Mouse (Mus musculus): ENCODE measurements around the gene Dph7. TPM values are rescaled to one million over a fixed set of nuclear protein-coding genes. Genes with fewer than 3 reads are reported as not detected.

Dph7 gene
- polyA plus RNA-seq, 1 experiment from 2014 or later, result 11.7 TPM

- peak within 1 kb of the TSS; percentile 98 for H3K4me2 ChIP-seq
- peak within 1 kb of the TSS; percentile 95 for H3K27ac ChIP-seq
- WGBS (ENCODE audit: insufficient replicate concordance), result under 1% methylated on average over 64 of the region's 64 CpGs
- peak; percentile 96 for DNase-seq
- no peaks in the 10 kb centered on the region for H3K9me3 ChIP-seq (replicated peaks)
- peaks cover 33% of the 10 kb centered on the region for H3K36me3 ChIP-seq
- peak; percentile 94 for ATAC-seq (ENCODE audit: low read depth)
- H3K4me3 ChIP-seq (replicated peaks), result peak within 1 kb of the TSS; percentile 88
- peaks cover 43% of the 10 kb centered on the region for H3K4me1 ChIP-seq (replicated peaks)
- peak within 1 kb of the TSS; percentile 89 for H3K9ac ChIP-seq
- H3K27me3 ChIP-seq, result no peaks in the 10 kb centered on the region
Observed at GRCm38 (mm10) chr2:24974906-24975703, 12.9 kb downstream of the Dph7 start, which contains the start of gene Mrpl41. Gene Mrpl41 (minus strand): TSS chr2:24975098.

DNA sequence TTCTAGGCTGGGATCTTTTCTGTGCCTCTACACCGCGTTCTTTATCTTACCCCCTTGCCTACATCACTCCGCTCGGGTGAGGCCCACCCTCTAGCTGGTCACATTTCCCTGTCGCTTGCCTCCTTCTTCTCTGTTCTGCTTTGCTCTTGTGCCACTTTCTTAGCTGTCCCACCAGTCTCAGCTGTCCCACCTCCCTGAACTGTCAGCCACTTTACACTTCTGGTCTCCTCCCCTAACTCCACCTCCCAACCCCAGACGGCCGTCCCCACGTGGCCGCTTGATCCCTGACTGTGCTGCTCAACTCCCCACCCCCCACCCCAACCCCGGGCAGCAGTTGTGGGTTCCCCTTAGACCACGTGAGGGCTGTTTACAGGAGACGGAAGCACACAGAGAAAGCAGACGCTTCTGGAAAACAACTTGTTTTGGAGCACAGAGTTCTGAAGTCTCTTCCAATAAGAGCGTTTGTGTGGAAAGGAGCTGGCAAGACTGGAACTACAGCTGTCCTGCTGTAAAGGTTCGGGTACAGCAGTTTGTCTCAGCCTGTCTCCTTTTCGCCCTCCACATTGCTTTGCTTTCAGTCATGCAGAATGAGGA, 13.6 kb downstream of the Dph7 start, which contains the start of gene Pnpla7:
Gene Pnpla7 (plus strand): TSS at position 330 of the 594 bp plus-strand sequence.
- Histone ChIP-seq H3K9ac (peak within 1 kb of the TSS; percentile 89), H3K4me1 (replicated peaks) (peaks cover 43% of the 10 kb centered on the region), H3K4me3 (replicated peaks) (peak within 1 kb of the TSS; percentile 88), H3K36me3 (peaks cover 33% of the 10 kb centered on the region), H3K4me2 (peak within 1 kb of the TSS; percentile 98), H3K27me3 (no peaks in the 10 kb centered on the region), H3K27ac (peak within 1 kb of the TSS; percentile 95), H3K9me3 (replicated peaks) (no peaks in the 10 kb centered on the region)
- 0% methylated on average over 16 of the region's 16 CpGs for WGBS (ENCODE audit: insufficient replicate concordance)
- DNase-seq (peak; percentile 81), ATAC-seq (ENCODE audit: low read depth) (peak; percentile 64)

DNA sequence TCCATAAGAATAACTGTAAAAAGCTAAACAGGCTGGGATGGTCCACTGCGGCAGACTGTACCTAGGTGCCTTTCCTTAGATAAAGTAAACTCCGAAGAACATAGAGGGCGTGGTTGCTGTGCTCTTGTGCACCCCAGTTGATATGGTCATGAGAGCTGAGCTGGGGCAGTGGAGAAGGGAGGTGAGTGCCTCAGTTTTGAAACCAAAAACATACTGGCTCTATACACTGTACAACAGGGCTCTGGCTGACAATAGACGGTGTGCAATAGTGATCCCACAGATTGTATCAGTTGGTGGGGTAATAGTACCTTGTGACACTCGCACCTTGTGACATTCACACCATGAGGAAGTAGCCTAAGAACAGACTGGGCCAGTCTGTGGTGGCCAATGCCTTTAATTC, 14.8 kb downstream of the Dph7 start:
- Histone ChIP-seq H3K36me3 (peaks cover 33% of the 10 kb centered on the region), H3K27me3 (no peaks in the 10 kb centered on the region), H3K27ac (peak overlapping the region; percentile 95), H3K4me3 (replicated peaks) (peak overlapping the region; percentile 88), H3K4me2 (peak overlapping the region; percentile 98), H3K9ac (peak overlapping the region; percentile 83), H3K9me3 (replicated peaks) (no peaks in the 10 kb centered on the region), H3K4me1 (replicated peaks) (peaks cover 43% of the 10 kb centered on the region)
- DNase-seq (peak; percentile 67), ATAC-seq (ENCODE audit: low read depth) (peak; percentile 63)
- WGBS (ENCODE audit: insufficient replicate concordance), result 18% methylated on average over 5 of the region's 5 CpGs

- Histone ChIP-seq H3K9ac (no peak overlapping the region), H3K9me3 (replicated peaks) (no peaks in the 10 kb centered on the region), H3K36me3 (peaks cover 73% of the 10 kb centered on the region), H3K4me3 (replicated peaks) (no peak overlapping the region), H3K4me1 (replicated peaks) (no peaks in the 10 kb centered on the region), H3K27me3 (no peaks in the 10 kb centered on the region), H3K4me2 (no peak overlapping the region), H3K27ac (no peak overlapping the region)
- no peak for DNase-seq
- WGBS (ENCODE audit: insufficient replicate concordance), result 76% methylated on average over 2 of the region's 2 CpGs
- no peak for ATAC-seq (ENCODE audit: low read depth)
Observed at GRCm38 (mm10) chr2:24987762-24988161, 25.6 kb downstream of the Dph7 start.

DNA sequence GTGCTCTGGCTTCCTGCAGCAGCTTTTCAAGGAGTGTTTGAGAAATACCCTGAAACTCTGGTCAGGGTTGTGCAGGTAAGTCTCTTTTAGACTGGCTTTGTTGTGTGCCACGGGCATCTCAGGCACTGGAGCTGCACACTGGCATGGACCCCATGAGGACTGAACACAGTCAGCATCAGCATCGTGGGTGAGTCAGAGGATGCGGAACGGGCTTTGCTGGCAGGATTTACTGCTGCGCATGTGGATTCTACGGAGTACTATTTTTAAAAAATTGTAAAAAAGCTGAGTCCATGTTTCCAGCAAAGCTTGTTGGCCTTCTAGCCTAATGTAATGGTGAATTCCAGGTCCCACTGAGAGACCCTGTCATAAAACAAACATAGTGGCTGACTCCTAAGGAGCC, 33.1 kb downstream of the Dph7 start:
- Histone ChIP-seq H3K4me2 (no peak overlapping the region), H3K9ac (no peak overlapping the region), H3K4me3 (replicated peaks) (no peak overlapping the region), H3K4me1 (replicated peaks) (no peaks in the 10 kb centered on the region), H3K27ac (no peak overlapping the region), H3K36me3 (peaks cover 50% of the 10 kb centered on the region), H3K9me3 (replicated peaks) (no peaks in the 10 kb centered on the region), H3K27me3 (no peaks in the 10 kb centered on the region)
- 86% methylated on average over 6 of the region's 6 CpGs for WGBS (ENCODE audit: insufficient replicate concordance)
- DNase-seq (no peak), ATAC-seq (ENCODE audit: low read depth) (no peak)

- 85% methylated on average over 2 of the region's 2 CpGs for WGBS (ENCODE audit: insufficient replicate concordance)
- H3K9me3 ChIP-seq (replicated peaks), result no peaks in the 10 kb centered on the region
- no peak overlapping the region for H3K9ac ChIP-seq
- no peak overlapping the region for H3K27ac ChIP-seq
- H3K36me3 ChIP-seq, result peaks cover 40% of the 10 kb centered on the region
- DNase-seq (no peak), ATAC-seq (ENCODE audit: low read depth) (no peak)
- no peaks in the 10 kb centered on the region for H3K27me3 ChIP-seq
- H3K4me3 ChIP-seq (replicated peaks), result no peak overlapping the region
- no peak overlapping the region for H3K4me2 ChIP-seq
- no peaks in the 10 kb centered on the region for H3K4me1 ChIP-seq (replicated peaks)
Observed at GRCm38 (mm10) chr2:24996471-24996870, 34.3 kb downstream of the Dph7 start.

GRCm38 (mm10) chr2:25000544-25001235, 38.5 kb downstream of the Dph7 start:
- 84% methylated on average over 3 of the region's 3 CpGs for WGBS (ENCODE audit: insufficient replicate concordance)
- Histone ChIP-seq H3K27me3 (no peaks in the 10 kb centered on the region), H3K4me1 (replicated peaks) (no peaks in the 10 kb centered on the region), H3K27ac (no peak overlapping the region), H3K4me3 (replicated peaks) (no peak overlapping the region), H3K9ac (no peak overlapping the region), H3K9me3 (replicated peaks) (no peaks in the 10 kb centered on the region), H3K36me3 (peaks cover 55% of the 10 kb centered on the region), H3K4me2 (no peak overlapping the region)
- ATAC-seq (ENCODE audit: low read depth) (no peak), DNase-seq (no peak)

DNA sequence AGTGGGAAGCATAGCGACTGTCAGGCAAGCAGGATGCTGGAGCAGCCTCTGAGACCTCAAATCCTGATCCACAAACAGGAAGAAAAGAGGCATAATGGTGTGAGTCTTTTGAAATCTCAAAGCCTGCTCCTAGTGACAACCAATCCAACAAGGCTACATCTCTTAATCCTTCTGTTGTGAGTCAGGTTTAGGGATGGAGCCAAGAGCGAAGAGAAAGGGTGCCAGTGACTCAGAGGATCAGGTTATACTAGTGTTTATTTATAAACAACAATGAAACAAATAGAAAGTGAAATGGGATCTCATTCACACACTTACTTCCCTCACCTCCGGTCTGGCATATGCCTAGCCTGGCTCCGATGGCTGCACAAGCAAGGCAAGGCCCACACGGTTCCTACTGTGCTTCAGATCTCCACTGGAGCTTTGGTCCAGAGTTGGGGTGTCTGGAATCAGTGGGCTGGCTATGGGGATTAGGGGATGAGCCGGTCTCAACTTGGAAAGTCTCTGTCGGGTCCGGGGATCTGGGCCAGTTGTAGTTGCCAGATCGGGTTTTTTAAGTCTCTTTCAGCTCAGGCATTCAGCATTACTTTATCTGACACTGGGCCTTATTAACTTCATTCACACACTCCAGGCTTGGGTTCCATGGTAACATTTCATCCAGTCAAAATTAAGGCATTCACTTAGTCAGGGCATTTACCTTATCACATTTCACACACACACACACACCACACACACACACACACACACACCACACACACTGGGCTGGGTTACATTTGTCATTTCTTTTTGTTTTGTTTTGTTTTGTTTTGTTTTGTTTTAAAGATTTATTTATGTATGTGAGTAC, 42.0 kb downstream of the Dph7 start:
- H3K27ac ChIP-seq, result no peak overlapping the region
- peaks cover 27% of the 10 kb centered on the region for H3K36me3 ChIP-seq
- DNase-seq, result no peak
- H3K4me3 ChIP-seq (replicated peaks), result no peak overlapping the region
- H3K9ac ChIP-seq, result no peak overlapping the region
- no peaks in the 10 kb centered on the region for H3K4me1 ChIP-seq (replicated peaks)
- H3K4me2 ChIP-seq, result no peak overlapping the region
- no peak for ATAC-seq (ENCODE audit: low read depth)
- 87% methylated on average over 9 of the region's 9 CpGs for WGBS (ENCODE audit: insufficient replicate concordance)
- no peaks in the 10 kb centered on the region for H3K27me3 ChIP-seq
- H3K9me3 ChIP-seq (replicated peaks), result no peaks in the 10 kb centered on the region

DNA sequence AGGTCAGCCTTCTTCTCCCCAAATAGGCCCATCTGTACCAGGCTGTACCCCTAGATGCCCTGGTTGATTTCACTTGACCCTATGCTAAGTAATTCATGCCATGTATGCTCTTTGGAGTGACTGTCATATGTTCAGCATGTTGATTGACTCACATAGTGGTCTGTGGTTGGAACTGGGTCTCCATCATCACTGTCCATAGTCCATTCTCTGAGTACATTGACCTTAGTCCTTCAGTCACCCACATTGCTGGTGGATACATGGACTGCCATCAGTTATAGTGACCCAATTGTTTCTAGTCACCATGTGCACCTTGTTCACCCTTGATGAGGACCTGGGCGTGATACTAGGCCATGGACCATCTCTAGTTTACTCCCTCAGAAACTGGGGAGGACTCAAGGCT, 44.6 kb downstream of the Dph7 start:
- Histone ChIP-seq H3K9me3 (replicated peaks) (no peaks in the 10 kb centered on the region), H3K27ac (no peak overlapping the region), H3K4me2 (no peak overlapping the region), H3K36me3 (peaks cover 28% of the 10 kb centered on the region), H3K9ac (no peak overlapping the region), H3K4me1 (replicated peaks) (no peaks in the 10 kb centered on the region), H3K4me3 (replicated peaks) (no peak overlapping the region), H3K27me3 (no peaks in the 10 kb centered on the region)
- no peak for ATAC-seq (ENCODE audit: low read depth)
- 79% methylated on average over 1 of the region's 1 CpGs for WGBS (ENCODE audit: insufficient replicate concordance)
- DNase-seq, result no peak

DNA sequence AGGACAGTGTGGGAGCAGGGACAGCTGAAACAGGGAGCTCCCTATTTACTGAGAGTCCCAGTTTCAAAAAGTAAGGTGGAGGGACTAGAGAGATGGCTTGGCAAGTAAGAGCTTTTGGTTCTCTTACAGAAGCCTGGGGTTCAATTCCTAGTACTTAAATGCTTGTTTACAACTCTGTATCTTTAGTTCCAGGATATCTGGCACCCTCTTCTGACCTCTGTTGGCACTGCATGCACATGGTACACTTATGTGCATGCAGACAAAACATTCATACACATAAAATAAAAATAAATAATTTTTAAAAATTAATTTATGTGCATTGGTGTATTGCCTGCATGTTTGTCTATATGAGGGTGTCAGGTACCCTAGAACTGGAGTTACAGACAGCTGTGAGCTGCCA, 46.0 kb downstream of the Dph7 start:
- H3K27ac ChIP-seq, result no peak overlapping the region
- H3K9me3 ChIP-seq (replicated peaks), result no peaks in the 10 kb centered on the region
- DNase-seq (no peak), ATAC-seq (ENCODE audit: low read depth) (no peak)
- no peak overlapping the region for H3K4me2 ChIP-seq
- no peak overlapping the region for H3K9ac ChIP-seq
- no peak overlapping the region for H3K4me3 ChIP-seq (replicated peaks)
- H3K4me1 ChIP-seq (replicated peaks), result no peaks in the 10 kb centered on the region
- peaks cover 21% of the 10 kb centered on the region for H3K36me3 ChIP-seq
- no peaks in the 10 kb centered on the region for H3K27me3 ChIP-seq
